Mouse (Mus musculus) T-cell, adult 66 days (primary cell): ENCODE data around the gene Mier3. TPM values are rescaled to one million over a fixed set of nuclear protein-coding genes. Genes with fewer than 3 reads are reported as not detected.

ENCODE experiments used
- total RNA-seq, 2 experiments: library from RNA; stranded (reverse); gene quantifications; 3 replicates in 1 of 2; 4 replicates in 1 of 2; pipeline ENCODE4 v1.2.4; 2023

Gene Mier3
- 10 to 100 TPM; 36.9 to 37.9 TPM for total RNA-seq

DNA sequence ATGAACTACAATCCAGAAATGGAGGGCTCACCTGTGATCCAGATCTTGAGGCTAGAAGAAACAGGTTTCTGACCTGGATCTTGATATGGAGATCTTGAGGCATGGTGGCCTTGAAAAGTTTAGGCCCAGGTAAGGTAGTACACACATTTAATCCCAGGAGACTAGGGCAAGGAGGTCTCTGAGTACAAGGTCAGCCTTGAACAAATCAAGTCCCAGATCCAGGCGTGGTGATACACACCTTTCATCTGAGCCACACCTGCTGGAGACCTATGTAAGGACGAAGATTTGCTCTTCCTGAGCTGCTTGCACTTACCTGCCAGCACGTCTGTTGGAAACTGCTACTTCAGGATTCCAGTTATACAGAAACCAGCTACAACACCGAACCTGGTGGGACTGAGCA is at the start of gene Mier3:
Gene Mier3 (plus strand): TSS at position 301 of the 400 bp plus-strand sequence.

Other genes starting within 250 kb of the Mier3 start
- gene Gpbp1, start 190.9 kb upstream of the Mier3 start, total RNA-seq, result 100 to 1,000 TPM; 113 to 124 TPM
- not detected for gene Gm49496, start 131.0 kb upstream of the Mier3 start, total RNA-seq
- not detected for gene Gm10198, start 88.2 kb upstream of the Mier3 start, total RNA-seq
- gene Map3k1, start 128.0 kb downstream of the Mier3 start, total RNA-seq, result 100 to 1,000 TPM in 1 of 2 experiments, 10 to 100 TPM in 1; 93.2 to 104 TPM